In genomic region chr17:75522347-75523065, GRCm38 (mm10) we compare ENCODE assay signal across 10 mouse cellular contexts. TPM values are rescaled to one million over a fixed set of nuclear protein-coding genes. Genes with fewer than 3 reads are reported as not detected.
DNase-seq lines count a peak whose midpoint lies in the region; ATAC-seq and TF ChIP-seq lines count a peak whose summit lies in the region.
"Had no signal": no experiment of that assay in that cellular context is flagged by ENCODE, and none has a peak within 500 bp of the region (broad histone marks: within the 10 kb centered on the region; RNA-seq: fewer than 3 reads in every experiment).

No protein-coding gene starts in this region.

- WGBS in heart, embryonic 10.5 days: 41% methylated on average over 9 of the region's 9 CpGs
- 21% methylated on average over 9 of the region's 9 CpGs for WGBS in stomach, postnatal 0 days
- WGBS in intestine, postnatal 0 days: 17% methylated on average over 9 of the region's 9 CpGs

- no peak overlapping the region for H3K4me3 ChIP-seq in heart, embryonic 10.5 days
- no peak overlapping the region for H3K4me3 ChIP-seq in stomach, postnatal 0 days (ENCODE audit: low read depth, low read length)
- H3K4me3 ChIP-seq in intestine, postnatal 0 days (ENCODE audit: low read depth, low read length): no peak overlapping the region

- no peak for TF ChIP-seq EP300 in stomach, postnatal 0 days (optimal IDR thresholded peaks at IDR 0.05)

- no peak for ATAC-seq in stomach, postnatal 0 days (ENCODE audit: low FRiP score, low TSS enrichment)
- no peak for ATAC-seq in intestine, postnatal 0 days
- ATAC-seq: forebrain, embryonic 14.5 days had no signal

- DNase-seq in heart, adult 18-20 months: peak; percentile 77 to 85
- no peak for DNase-seq in heart, embryonic 10.5 days (ENCODE audit: low spot score)
- peak; percentile 26 for DNase-seq in urinary bladder, postnatal 14 days (ENCODE audit: low spot score)
- DNase-seq in urinary bladder, adult 2 months (ENCODE audit: low spot score): no peak
- DNase-seq in heart, postnatal 14 days: peak; percentile 55 to 61
- no peak for DNase-seq in stomach, postnatal 0 days (ENCODE audit: low spot score)
- no peak for DNase-seq in spleen, adult 12 weeks (ENCODE audit: low spot score)
- DNase-seq: cerebellum, postnatal 36 days had no signal

- H3K36me3 ChIP-seq in heart, embryonic 10.5 days: no peaks in the 10 kb centered on the region
- H3K36me3 ChIP-seq in stomach, postnatal 0 days (ENCODE audit: control insufficient read depth, insufficient read depth, low read length): no peaks in the 10 kb centered on the region
- H3K36me3 ChIP-seq in intestine, postnatal 0 days (ENCODE audit: control insufficient read depth, insufficient read depth): no peaks in the 10 kb centered on the region

- no peaks in the 10 kb centered on the region for H3K9me3 ChIP-seq in heart, embryonic 10.5 days
- H3K9me3 ChIP-seq in stomach, postnatal 0 days (ENCODE audit: control insufficient read depth, low read length): no peaks in the 10 kb centered on the region
- no peaks in the 10 kb centered on the region for H3K9me3 ChIP-seq in intestine, postnatal 0 days (ENCODE audit: control insufficient read depth)

- TF ChIP-seq CTCF in stomach, postnatal 0 days (IDR thresholded peaks at IDR 0.05; ENCODE audit: low read depth): no peak
- TF ChIP-seq CTCF in intestine, postnatal 0 days (IDR thresholded peaks at IDR 0.05; ENCODE audit: low read depth): no peak

- no peak overlapping the region for H3K9ac ChIP-seq in stomach, postnatal 0 days (ENCODE audit: low read length)
- no peak overlapping the region for H3K9ac ChIP-seq in intestine, postnatal 0 days (ENCODE audit: low read depth, low read length)

- peaks cover 14% of the 10 kb centered on the region; the same call in 1 of the 2 replicates for H3K4me1 ChIP-seq in heart, embryonic 10.5 days
- H3K4me1 ChIP-seq in stomach, postnatal 0 days (replicated peaks; ENCODE audit: control insufficient read depth, insufficient read depth): no peaks in the 10 kb centered on the region
- H3K4me1 ChIP-seq in intestine, postnatal 0 days (replicated peaks; ENCODE audit: control insufficient read depth, insufficient read depth, low read length): no peaks in the 10 kb centered on the region

- intact Hi-C loops in heart, postnatal 14 days (cut with DNase I): no loop called here

- no peak overlapping the region for H3K4me2 ChIP-seq in stomach, postnatal 0 days (replicated peaks; ENCODE audit: low read depth)
- H3K4me2 ChIP-seq in intestine, postnatal 0 days (replicated peaks; ENCODE audit: low read depth): no peak overlapping the region

- H3K27me3 ChIP-seq in heart, embryonic 10.5 days (ENCODE audit: insufficient read depth, poor library complexity, severe bottlenecking): no peaks in the 10 kb centered on the region
- no peaks in the 10 kb centered on the region for H3K27me3 ChIP-seq in stomach, postnatal 0 days (ENCODE audit: control insufficient read depth, insufficient read depth, low read length)
- H3K27me3 ChIP-seq in intestine, postnatal 0 days (replicated peaks; ENCODE audit: control insufficient read depth, insufficient read depth, low read length): no peaks in the 10 kb centered on the region

- H3K27ac ChIP-seq in heart, embryonic 10.5 days: no peak overlapping the region
- no peak overlapping the region for H3K27ac ChIP-seq in stomach, postnatal 0 days (replicated peaks)
- no peak overlapping the region for H3K27ac ChIP-seq in intestine, postnatal 0 days (ENCODE audit: low read depth, low read length)

RNA-seq across cellular contexts. Expression of gene Fam98a, which starts 29.2 kb away (rescaled TPM):
- total RNA-seq in heart, adult 18-20 months (2021): 10 to 100 TPM; 36.8 to 48.8 TPM
- 26.4 and 28.8 TPM in 2 replicates for polyA plus RNA-seq in heart, embryonic 10.5 days (2016; fragmentation: Nextera tagmentation; extraction: Ambion mirVana)
- polyA plus RNA-seq in urinary bladder, adult 2 months (2012; rRNA removed): 36.9 and 40.5 TPM in 2 replicates
- 10 to 100 TPM; 37.4 to 43.2 TPM for total RNA-seq in heart, postnatal 14 days (2021)
- 14.2 and 15.6 TPM in 2 replicates for polyA plus RNA-seq in stomach, postnatal 0 days (2015; fragmentation: Nextera tagmentation; extraction: Ambion mirVana)
- polyA plus RNA-seq in intestine, postnatal 0 days (2015; fragmentation: Nextera tagmentation; extraction: Ambion mirVana): 17.3 and 18.0 TPM in 2 replicates

Comparison
In these comparisons a context has a peak if more than half of its experiments do, and no peak if none do; other contexts are left out.
1. DNase-seq: peak in heart, adult 18-20 months (2 of 2), urinary bladder, postnatal 14 days (single experiment) and heart, postnatal 14 days (2 of 2); none in heart, embryonic 10.5 days (single experiment), urinary bladder, adult 2 months (single experiment), stomach, postnatal 0 days (single experiment) and spleen, adult 12 weeks (single experiment).